Mouse (Mus musculus) embryonic facial prominence, embryonic 15.5 days (tissue): Measurements from ENCODE around the gene Cnn1. TPM values are rescaled to one million over a fixed set of nuclear protein-coding genes. Genes with fewer than 3 reads are reported as not detected.
A peak's percentile ranks its signal among the peaks of the same experiment; 100 is the strongest.
"Not testable (repeated sequence)": the region's sequence is repeated elsewhere in the genome, so short reads cannot be mapped to it uniquely, and the experiment has no call there.

ENCODE experiments used
- ATAC-seq: fragments of 200-750 bp; cut with Nextera tagmentation; 2 replicates; pipeline ENCODE4 v1.8.0; 2017; ENCODE audit warnings: low read depth, moderate TSS enrichment; ENCODE audit not compliant: insufficient number of reproducible peaks, low FRiP score, low TSS enrichment
- H3K27ac ChIP-seq: fragments of 300-500 bp; sonication (generic); replicated peaks from 2 replicates; pipeline ENCODE4 v1.5.1; 2015; ENCODE audit warnings: mild to moderate bottlenecking, inconsistent platforms
- H3K27me3 ChIP-seq: fragments of 300-500 bp; sonication (generic); 2 replicates; pipeline ENCODE4 v1.6.1; 2015; ENCODE audit warnings: inconsistent platforms
- H3K36me3 ChIP-seq: fragments of 300-500 bp; sonication (generic); 2 replicates; pipeline ENCODE4 v1.6.1; 2015; ENCODE audit warnings: mild to moderate bottlenecking, inconsistent platforms
- H3K4me1 ChIP-seq: fragments of 300-500 bp; sonication (generic); 2 replicates; pipeline ENCODE4 v1.6.1; 2015; ENCODE audit warnings: inconsistent platforms
- H3K4me2 ChIP-seq: fragments of 300-500 bp; sonication (generic); replicated peaks from 2 replicates; pipeline ENCODE4 v1.6.1; 2015; ENCODE audit warnings: mild to moderate bottlenecking, inconsistent platforms
- H3K4me3 ChIP-seq: fragments of 300-500 bp; sonication (generic); replicated peaks from 2 replicates; pipeline ENCODE4 v1.5.1; 2015; ENCODE audit warnings: mild to moderate bottlenecking, inconsistent platforms
- H3K9ac ChIP-seq: fragments of 300-500 bp; sonication (generic); 2 replicates; pipeline ENCODE4 v1.6.1; 2015; ENCODE audit warnings: inconsistent platforms
- H3K9me3 ChIP-seq: fragments of 300-500 bp; sonication (generic); replicated peaks from 2 replicates; pipeline ENCODE4 v1.6.1; 2016; ENCODE audit warnings: inconsistent platforms
- WGBS: fragments of 180-500 bp; shearing (Covaris S2); methylation state at CpG from one replicate; pipeline ENCODE4 v1.1.7; 2015; 5-methylcytosine and 5-hydroxymethylcytosine counted together
- polyA plus RNA-seq: library from polyadenylated mRNA; unstranded; fragments of >200 nt; fragmentation: Nextera tagmentation; extraction: Ambion mirVana; gene quantifications from 2 replicates; pipeline ENCODE4 v1.2.1, GENCODE M21; 2015

Cnn1 gene
- polyA plus RNA-seq, 1 experiment from 2014 or later = 4.3 TPM

DNA sequence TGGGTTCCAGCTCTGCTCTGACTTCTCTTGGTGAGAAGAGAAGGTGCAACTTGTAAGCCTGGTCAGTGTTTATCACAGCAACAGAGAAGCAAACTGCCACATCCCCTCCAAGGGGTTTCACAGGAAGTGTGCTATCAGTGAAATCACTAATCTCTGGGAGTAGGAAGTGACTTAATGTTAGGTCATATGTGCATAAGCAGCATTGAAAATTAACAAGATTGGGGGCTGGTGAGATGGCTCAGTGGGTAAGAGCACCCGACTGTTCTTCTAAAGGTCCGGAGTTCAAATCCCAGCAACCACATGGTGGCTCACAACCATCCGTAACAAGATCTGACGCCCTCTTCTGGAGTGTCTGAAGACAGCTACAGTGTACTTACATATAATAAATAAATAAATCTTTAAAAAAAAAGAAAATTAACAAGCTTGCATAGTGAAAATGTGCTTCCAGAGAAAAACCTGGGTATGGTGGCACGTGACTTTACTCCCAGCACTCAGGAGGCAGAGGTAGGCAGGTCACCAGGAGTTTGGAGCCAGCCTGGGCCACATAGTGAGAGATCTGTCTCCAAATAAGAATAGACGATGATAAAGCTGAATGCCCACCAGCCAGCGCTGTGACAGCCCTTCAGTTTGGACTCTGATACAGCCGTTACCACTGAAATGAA lies 45.4 kb downstream of the Cnn1 start:
- Histone ChIP-seq H3K9ac (no peak overlapping the region), H3K27ac (no peak overlapping the region), H3K4me2 (no peak overlapping the region), H3K27me3 (no peaks in the 10 kb centered on the region), H3K4me1 (no peaks in the 10 kb centered on the region), H3K9me3 (no peaks in the 10 kb centered on the region), H3K4me3 (no peak overlapping the region), H3K36me3 (no peaks in the 10 kb centered on the region)
- no peak for ATAC-seq
- 82% methylated on average over 8 of the region's 8 CpGs for WGBS

DNA sequence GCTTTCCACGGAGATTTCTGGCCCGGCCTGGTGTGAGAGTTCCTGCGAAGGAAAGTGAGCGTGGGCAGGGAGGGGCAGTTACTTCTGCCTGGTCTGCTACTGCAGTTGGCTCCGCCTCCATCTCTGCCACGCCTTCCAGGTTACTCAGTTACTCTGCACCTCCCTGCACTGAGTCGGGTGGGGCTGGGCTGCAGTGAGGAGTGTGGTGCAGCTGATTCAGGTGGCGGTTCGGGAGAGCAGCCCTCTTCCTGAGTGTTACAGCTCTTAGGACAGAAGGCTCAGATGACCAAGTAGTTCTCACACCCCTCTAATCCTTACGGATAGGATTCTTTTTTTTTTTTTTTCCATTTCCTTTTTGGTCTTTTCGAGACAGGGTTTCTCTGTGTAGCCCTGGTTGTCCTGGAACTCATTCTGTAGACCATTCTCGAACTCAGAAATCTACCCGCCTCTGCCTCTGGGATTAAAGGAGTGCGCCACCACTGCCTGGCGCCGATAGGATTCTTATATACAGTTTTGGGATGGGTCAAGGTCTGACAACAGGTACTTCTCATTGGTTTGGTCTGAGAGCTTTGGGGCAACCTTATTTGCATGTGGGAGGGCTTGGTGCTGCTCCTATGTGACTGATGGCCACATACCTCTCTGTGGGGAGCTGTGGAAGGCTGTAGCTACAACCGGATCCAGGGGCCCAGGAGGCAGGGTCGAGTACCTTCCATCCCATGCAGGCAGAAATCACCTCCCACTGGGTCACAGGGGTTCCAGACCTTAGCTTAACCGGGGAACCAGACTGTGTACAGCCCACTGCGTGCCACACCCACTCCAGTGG lies 50.6 kb downstream of the Cnn1 start:
- Histone ChIP-seq H3K36me3 (no peaks in the 10 kb centered on the region), H3K4me1 (no peaks in the 10 kb centered on the region), H3K9me3 (no peaks in the 10 kb centered on the region), H3K4me3 (no peak overlapping the region), H3K27ac (no peak overlapping the region), H3K9ac (no peak overlapping the region), H3K27me3 (no peaks in the 10 kb centered on the region), H3K4me2 (no peak overlapping the region)
- 75% methylated on average over 20 of the region's 20 CpGs for WGBS
- ATAC-seq = no peak

- not testable (repeated sequence) for H3K36me3 ChIP-seq, H3K27me3 ChIP-seq, H3K27ac ChIP-seq, ATAC-seq, H3K9ac ChIP-seq, H3K4me1 ChIP-seq, H3K4me2 ChIP-seq, H3K4me3 ChIP-seq, H3K9me3 ChIP-seq
- 84% methylated on average over 7 of the region's 7 CpGs for WGBS
These were observed 51.3 kb downstream of the Cnn1 start for GRCm38 (mm10) chr9:22150249-22150693.

DNA sequence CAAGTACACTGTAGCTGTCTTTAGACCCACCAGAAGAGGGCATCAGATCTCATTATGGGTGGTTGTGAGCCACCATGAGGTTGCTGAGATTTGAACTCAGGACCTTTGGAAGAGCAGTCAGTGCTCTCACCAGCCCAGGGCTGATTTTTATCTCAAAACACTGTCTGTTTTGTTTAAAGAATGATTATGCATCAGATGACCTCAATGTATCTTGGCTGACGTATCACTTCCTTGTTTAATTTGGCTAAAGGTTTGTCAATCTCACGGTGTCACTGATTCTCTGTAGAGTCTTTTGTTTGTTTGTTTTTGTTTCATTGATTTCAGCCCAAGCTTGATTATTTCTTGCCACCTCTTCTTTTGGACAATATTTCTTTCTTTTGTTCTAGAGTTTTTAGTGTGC lies 51.9 kb downstream of the Cnn1 start:
- Histone ChIP-seq H3K36me3 (no peaks in the 10 kb centered on the region), H3K4me3 (no peak overlapping the region), H3K9ac (no peak overlapping the region), H3K27me3 (no peaks in the 10 kb centered on the region), H3K4me1 (peaks cover 4% of the 10 kb centered on the region), H3K27ac (no peak overlapping the region), H3K9me3 (no peaks in the 10 kb centered on the region), H3K4me2 (no peak overlapping the region)
- WGBS = 83% methylated on average over 2 of the region's 2 CpGs
- no peak for ATAC-seq

- no peak overlapping the region for H3K9ac ChIP-seq
- H3K27me3 ChIP-seq = no peaks in the 10 kb centered on the region
- H3K9me3 ChIP-seq = no peaks in the 10 kb centered on the region
- 87% methylated on average over 3 of the region's 3 CpGs for WGBS
- no peak overlapping the region for H3K27ac ChIP-seq
- H3K4me3 ChIP-seq = no peak overlapping the region
- no peak overlapping the region for H3K4me2 ChIP-seq
- peaks cover 21% of the 10 kb centered on the region for H3K4me1 ChIP-seq
- no peak for ATAC-seq
- H3K36me3 ChIP-seq = 0 out of 2 replicates have a peak, but pooled peaks cover 10% of the 10 kb centered on the region
These were observed 54.8 kb downstream of the Cnn1 start for GRCm38 (mm10) chr9:22153810-22154209.

DNA sequence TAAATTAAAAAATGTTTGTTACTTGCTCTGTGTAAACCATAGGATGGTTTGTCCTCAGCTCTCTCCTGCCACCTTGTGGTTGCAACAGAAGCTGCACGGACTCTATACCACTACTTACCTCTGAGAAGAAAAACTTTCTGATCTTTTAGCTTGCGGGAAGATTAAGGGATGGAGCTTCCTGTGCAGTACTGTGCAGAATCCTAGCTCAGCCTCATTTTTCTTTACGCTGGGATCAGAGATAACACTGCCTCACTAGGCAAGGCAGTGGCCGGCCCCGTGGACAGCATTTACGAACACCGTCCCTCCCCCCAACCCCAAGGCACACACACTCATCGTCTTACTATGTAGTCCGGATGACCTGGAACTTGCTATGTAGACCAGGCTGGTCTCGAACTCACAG lies 56.6 kb downstream of the Cnn1 start:
- H3K27ac ChIP-seq = no peak overlapping the region; the same call in 1 of the 2 replicates
- peak overlapping the region; percentile 21 for H3K4me3 ChIP-seq
- no peak overlapping the region for H3K9ac ChIP-seq
- H3K36me3 ChIP-seq = 0 out of 2 replicates have a peak, but pooled peaks cover 10% of the 10 kb centered on the region
- no peaks in the 10 kb centered on the region for H3K9me3 ChIP-seq
- H3K4me2 ChIP-seq = peak overlapping the region; percentile 70
- 18% methylated on average over 10 of the region's 10 CpGs for WGBS
- ATAC-seq = no peak
- H3K27me3 ChIP-seq = no peaks in the 10 kb centered on the region
- peaks cover 21% of the 10 kb centered on the region for H3K4me1 ChIP-seq

DNA sequence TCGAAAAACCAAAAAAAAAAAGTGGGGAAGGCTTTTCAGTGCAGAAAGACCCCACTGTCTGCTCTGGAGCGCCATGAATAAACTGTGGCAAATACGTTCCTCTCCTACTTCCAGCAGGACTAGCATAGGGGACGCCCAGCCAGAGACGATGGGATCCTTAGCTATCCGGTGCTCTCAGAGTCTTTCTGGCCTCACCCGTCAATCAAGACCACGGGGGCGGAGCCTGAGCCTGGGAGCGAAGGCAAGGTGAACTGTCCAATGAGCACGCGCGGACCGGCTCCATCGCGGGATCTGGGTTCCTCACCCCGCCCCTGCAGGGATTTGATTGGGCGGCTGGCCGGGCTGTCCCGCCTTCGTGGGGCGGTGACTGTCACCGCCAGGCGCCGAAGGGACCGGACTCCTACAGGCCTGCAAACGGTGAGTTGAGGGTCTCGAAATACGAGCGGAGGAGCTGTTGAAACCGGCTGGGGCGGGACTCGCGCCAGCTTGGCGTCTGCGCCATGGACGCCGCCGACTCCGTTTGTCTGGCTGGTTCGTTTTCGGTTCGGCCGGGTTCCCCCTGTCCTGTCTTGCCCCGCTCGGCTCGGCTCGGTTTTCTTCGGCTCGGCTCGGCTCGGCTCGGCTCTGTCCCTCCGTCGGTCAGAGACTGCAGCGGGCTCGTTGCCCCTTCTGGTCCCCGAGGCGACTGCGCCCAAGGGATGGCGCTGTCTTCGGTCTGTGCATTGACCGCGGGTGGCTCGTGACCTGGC lies 57.7 kb downstream of the Cnn1 start, which contains the start of gene Pigyl:
Pigyl (plus strand) TSS at position 350 of the 749 bp plus-strand sequence.
- peak within 1 kb of the TSS; percentile 70 for H3K4me2 ChIP-seq
- no peaks in the 10 kb centered on the region for H3K9me3 ChIP-seq
- WGBS = under 1% methylated on average over 65 of the region's 65 CpGs
- H3K27me3 ChIP-seq = no peaks in the 10 kb centered on the region
- peak; percentile 99 for ATAC-seq
- H3K9ac ChIP-seq = peak within 1 kb of the TSS; percentile 88
- peaks cover 21% of the 10 kb centered on the region for H3K4me1 ChIP-seq
- H3K4me3 ChIP-seq = peak within 1 kb of the TSS; percentile 80
- peak within 1 kb of the TSS; percentile 95 for H3K27ac ChIP-seq
- 0 out of 2 replicates have a peak, but pooled peaks cover 10% of the 10 kb centered on the region for H3K36me3 ChIP-seq

GRCm38 (mm10) chr9:22157516-22158265 lies 58.7 kb downstream of the Cnn1 start:
- H3K4me3 ChIP-seq = peak overlapping the region; percentile 80
- WGBS = 71% methylated on average over 34 of the region's 34 CpGs
- ATAC-seq = no peak
- H3K4me2 ChIP-seq = peak overlapping the region; percentile 70
- 0 out of 2 replicates have a peak, but pooled peaks cover 10% of the 10 kb centered on the region for H3K36me3 ChIP-seq
- no peak overlapping the region for H3K27ac ChIP-seq
- peaks cover 21% of the 10 kb centered on the region for H3K4me1 ChIP-seq
- H3K27me3 ChIP-seq = no peaks in the 10 kb centered on the region
- no peaks in the 10 kb centered on the region for H3K9me3 ChIP-seq
- peak overlapping the region; percentile 88; the same call in 1 of the 2 replicates for H3K9ac ChIP-seq
